Mouse (Mus musculus): ENCODE results near the gene Kcnd3. TPM values are rescaled to one million over a fixed set of nuclear protein-coding genes. Genes with fewer than 3 reads are reported as not detected.
A peak's percentile ranks its signal among the peaks of the same experiment; 100 is the strongest.
"Not testable (repeated sequence)": the region's sequence is repeated elsewhere in the genome, so short reads cannot be mapped to it uniquely, and the experiment has no call there.

Gene Kcnd3
- polyA plus RNA-seq, 1 experiment, result 21.2 TPM

GRCm38 (mm10) chr3:105695476-105696386, 243.6 kb downstream of the Kcnd3 start:
- TF ChIP-seq POLR2A (IDR thresholded peaks at IDR 0.05; ENCODE audit: extremely low read depth, insufficient read depth, low read length), result no peak
- no peak for TF ChIP-seq CTCF (IDR thresholded peaks at IDR 0.05; ENCODE audit: extremely low read depth, insufficient read depth, low read length)
- H3K4me3 ChIP-seq (ENCODE audit: insufficient read depth, low read length), result no peak overlapping the region
- peaks cover 20% of the 10 kb centered on the region for H3K4me1 ChIP-seq (ENCODE audit: control insufficient read depth, insufficient read depth, low read length)
- H3K27ac ChIP-seq (ENCODE audit: insufficient read depth, low read length), result peak overlapping the region; percentile 75

GRCm38 (mm10) chr3:105696387-105697147, 244.4 kb downstream of the Kcnd3 start:
- 0 out of 2 replicates have a peak overlapping the region, but pooled peaks have one; percentile 15 for H3K27ac ChIP-seq (ENCODE audit: insufficient read depth, low read length)
- H3K4me3 ChIP-seq (ENCODE audit: insufficient read depth, low read length), result no peak overlapping the region
- TF ChIP-seq POLR2A (IDR thresholded peaks at IDR 0.05; ENCODE audit: extremely low read depth, insufficient read depth, low read length), result no peak
- TF ChIP-seq CTCF (IDR thresholded peaks at IDR 0.05; ENCODE audit: extremely low read depth, insufficient read depth, low read length), result no peak
- peaks cover 20% of the 10 kb centered on the region for H3K4me1 ChIP-seq (ENCODE audit: control insufficient read depth, insufficient read depth, low read length)

- no peak overlapping the region for H3K27ac ChIP-seq (ENCODE audit: insufficient read depth, low read length)
- TF ChIP-seq CTCF (IDR thresholded peaks at IDR 0.05; ENCODE audit: extremely low read depth, insufficient read depth, low read length), result no peak
- no peak for TF ChIP-seq POLR2A (IDR thresholded peaks at IDR 0.05; ENCODE audit: extremely low read depth, insufficient read depth, low read length)
- H3K4me1 ChIP-seq (ENCODE audit: control insufficient read depth, insufficient read depth, low read length), result peaks cover 20% of the 10 kb centered on the region
- H3K4me3 ChIP-seq (ENCODE audit: insufficient read depth, low read length), result no peak overlapping the region
Measured at GRCm38 (mm10) chr3:105697148-105697441, 245.0 kb downstream of the Kcnd3 start.

- H3K4me1 ChIP-seq (ENCODE audit: control insufficient read depth, insufficient read depth, low read length), result peaks cover 20% of the 10 kb centered on the region
- no peak for TF ChIP-seq CTCF (IDR thresholded peaks at IDR 0.05; ENCODE audit: extremely low read depth, insufficient read depth, low read length)
- TF ChIP-seq POLR2A (IDR thresholded peaks at IDR 0.05; ENCODE audit: extremely low read depth, insufficient read depth, low read length), result no peak
- no peak overlapping the region for H3K27ac ChIP-seq (ENCODE audit: insufficient read depth, low read length)
- no peak overlapping the region for H3K4me3 ChIP-seq (ENCODE audit: insufficient read depth, low read length)
Measured at GRCm38 (mm10) chr3:105698311-105698710, 246.2 kb downstream of the Kcnd3 start.

DNA sequence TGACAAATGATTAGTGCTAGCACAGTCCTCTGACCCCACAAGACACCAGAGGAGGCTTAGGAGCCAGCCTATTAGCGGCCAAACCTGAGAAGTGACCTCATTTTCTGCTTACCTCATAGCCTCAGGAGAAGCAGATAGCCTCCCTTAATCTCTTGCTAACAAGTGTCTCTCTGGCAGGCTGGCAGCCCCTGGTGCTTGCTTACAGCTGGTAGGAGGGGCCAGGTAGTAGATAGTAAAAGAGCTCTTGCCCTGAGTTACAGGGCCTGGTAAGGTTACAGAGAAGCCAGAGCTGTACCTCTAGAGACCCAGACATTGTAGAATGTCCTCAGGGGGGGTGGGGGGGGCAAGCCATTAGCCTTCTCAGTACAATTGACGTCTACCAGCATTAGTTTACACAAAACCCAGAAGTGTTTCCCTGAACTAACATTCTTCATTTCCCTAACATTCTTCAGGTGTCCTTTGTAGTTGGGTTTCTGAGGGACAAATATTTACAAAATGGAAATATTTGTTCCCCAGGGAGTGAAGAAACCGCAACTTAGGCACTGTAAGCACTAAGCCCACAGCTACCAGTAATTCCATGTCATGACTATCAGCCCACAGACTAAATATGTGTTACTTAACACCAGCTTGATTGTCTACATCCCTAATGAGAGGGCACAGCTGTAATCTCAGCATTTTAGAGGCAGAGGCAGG, 247.3 kb downstream of the Kcnd3 start:
- Histone ChIP-seq H3K4me3 (ENCODE audit: insufficient read depth, low read length) (no peak overlapping the region), H3K27ac (ENCODE audit: insufficient read depth, low read length) (no peak overlapping the region), H3K4me1 (ENCODE audit: control insufficient read depth, insufficient read depth, low read length) (peaks cover 17% of the 10 kb centered on the region)
- TF ChIP-seq CTCF (IDR thresholded peaks at IDR 0.05; ENCODE audit: extremely low read depth, insufficient read depth, low read length) (no peak), POLR2A (IDR thresholded peaks at IDR 0.05; ENCODE audit: extremely low read depth, insufficient read depth, low read length) (no peak)

DNA sequence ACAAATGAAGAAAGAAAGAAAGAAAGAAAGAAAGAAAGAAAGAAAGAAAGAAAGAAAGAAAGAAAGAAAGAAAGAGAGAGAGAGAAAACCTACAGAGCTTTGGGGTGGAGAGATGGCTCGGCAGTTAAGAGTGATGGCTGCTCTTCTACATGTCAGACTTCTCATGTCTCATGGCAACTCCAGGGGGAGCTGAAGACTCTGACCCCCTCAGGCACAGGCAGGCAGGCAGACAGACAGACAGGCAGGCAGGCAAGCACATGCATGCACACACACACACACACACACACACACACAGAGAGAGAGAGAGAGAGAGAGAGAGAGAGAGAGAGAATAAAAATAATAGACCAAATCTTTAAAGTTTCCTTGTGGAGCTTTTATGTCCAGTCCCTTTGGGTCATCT, 248.7 kb downstream of the Kcnd3 start:
- not testable (repeated sequence) for H3K27ac ChIP-seq (ENCODE audit: insufficient read depth, low read length); H3K4me3 ChIP-seq (ENCODE audit: insufficient read depth, low read length)
- peaks cover 11% of the 10 kb centered on the region for H3K4me1 ChIP-seq (ENCODE audit: control insufficient read depth, insufficient read depth, low read length)

GRCm38 (mm10) chr3:105701399-105701798, 249.3 kb downstream of the Kcnd3 start:
- H3K27ac ChIP-seq (ENCODE audit: insufficient read depth, low read length), result no peak overlapping the region
- TF ChIP-seq CTCF (IDR thresholded peaks at IDR 0.05; ENCODE audit: extremely low read depth, insufficient read depth, low read length), result no peak
- TF ChIP-seq POLR2A (IDR thresholded peaks at IDR 0.05; ENCODE audit: extremely low read depth, insufficient read depth, low read length), result no peak
- no peak overlapping the region for H3K4me3 ChIP-seq (ENCODE audit: insufficient read depth, low read length)
- H3K4me1 ChIP-seq (ENCODE audit: control insufficient read depth, insufficient read depth, low read length), result peaks cover 9% of the 10 kb centered on the region

- Histone ChIP-seq H3K4me1 (ENCODE audit: control insufficient read depth, insufficient read depth, low read length) (peaks cover 2% of the 10 kb centered on the region; the same call in 1 of the 2 replicates), H3K4me3 (ENCODE audit: insufficient read depth, low read length) (no peak overlapping the region), H3K27ac (ENCODE audit: insufficient read depth, low read length) (no peak overlapping the region)
- TF ChIP-seq CTCF (IDR thresholded peaks at IDR 0.05; ENCODE audit: extremely low read depth, insufficient read depth, low read length) (no peak), POLR2A (IDR thresholded peaks at IDR 0.05; ENCODE audit: extremely low read depth, insufficient read depth, low read length) (no peak)
Measured at GRCm38 (mm10) chr3:105703571-105703970, 251.4 kb downstream of the Kcnd3 start.
